Mouse (Mus musculus) erythroblast, embryonic 14.5 days (primary cell): ENCODE results near the gene Psmb3.

Source experiments
- GATA1 ChIP-seq: IDR thresholded peaks from 2 replicates; pipeline ENCODE4 v1.6.1; 2012; ENCODE audit warnings: low read length, inconsistent platforms, mixed read lengths
- TAL1 ChIP-seq: IDR thresholded peaks from 3 replicates; pipeline ENCODE4 v1.6.1; 2012; ENCODE audit warnings: low read length, inconsistent platforms, mixed read lengths

- no peak for TF ChIP-seq GATA1
- no peak for TF ChIP-seq TAL1
Measured at GRCm38 (mm10) chr11:97699626-97700002, 3.6 kb upstream of the Psmb3 start.
